Mouse (Mus musculus) cerebellum, adult 2 months (tissue): ENCODE data around the gene Nyap1. TPM values are rescaled to one million over a fixed set of nuclear protein-coding genes. Genes with fewer than 3 reads are reported as not detected.
"Not testable (repeated sequence)": the region's sequence is repeated elsewhere in the genome, so short reads cannot be mapped to it uniquely, and the experiment has no call there.

ENCODE experiments used
- DNase-seq, 2 experiments: peaks; one replicate each; pipeline ENCODE4 v3.0.0; 2021
- H3K27ac ChIP-seq: fragments of 200-500 bp; 2 replicates; pipeline ENCODE4 v1.5.1; 2012; ENCODE audit warnings: low read length, control low read depth, inconsistent platforms; ENCODE audit not compliant: insufficient read depth
- H3K27me3 ChIP-seq: fragments of 200-500 bp; 2 replicates; pipeline ENCODE4 v1.6.1; 2012; ENCODE audit warnings: inconsistent platforms, mild to moderate bottlenecking, low read length, moderate library complexity; ENCODE audit not compliant: control insufficient read depth, insufficient read depth
- H3K4me1 ChIP-seq: fragments of 200-500 bp; 2 replicates; pipeline ENCODE4 v1.6.1; 2011; ENCODE audit warnings: low read length; ENCODE audit not compliant: control insufficient read depth, insufficient read depth
- H3K4me3 ChIP-seq: fragments of 200-500 bp; replicated peaks from 2 replicates; pipeline ENCODE3; 2011; ENCODE audit warnings: mild to moderate bottlenecking, low read depth, low read length, control low read depth; ENCODE audit not compliant: insufficient read depth
- CTCF ChIP-seq: fragments of 200-500 bp; IDR thresholded peaks from 2 replicates; pipeline ENCODE4 v1.5.1; 2011; ENCODE audit warnings: low read depth, mild to moderate bottlenecking, control low read depth, low read length, moderate library complexity, borderline replicate concordance; ENCODE audit not compliant: insufficient read depth
- POLR2A ChIP-seq: fragments of 200-500 bp; IDR thresholded peaks from 2 replicates; pipeline ENCODE4 v1.6.1; 2011; ENCODE audit warnings: low read length, control low read depth, borderline replicate concordance; ENCODE audit not compliant: insufficient read depth
- WGBS: fragments of 180-500 bp; shearing (Covaris S2); methylation state at CpG from one replicate; pipeline ENCODE4 v1.1.7; 2018; 5-methylcytosine and 5-hydroxymethylcytosine counted together
- polyA plus RNA-seq: library from polyadenylated mRNA; depleted of rRNA; stranded (reverse); fragments of >200 nt; gene quantifications from 2 replicates; pipeline ENCODE4 v1.2.3, GENCODE M21; 2012

Nyap1 gene
- polyA plus RNA-seq, 1 experiment: 60.7 TPM

- Histone ChIP-seq H3K27ac (no peak overlapping the region), H3K27me3 (no peaks in the 10 kb centered on the region), H3K4me3 (no peak overlapping the region), H3K4me1 (peaks cover 18% of the 10 kb centered on the region)
- TF ChIP-seq CTCF (no peak), POLR2A (no peak)
- DNase-seq: no peak
- 67% methylated on average over 6 of the region's 6 CpGs for WGBS
Measured at GRCm38 (mm10) chr5:137737400-137737940, 3.9 kb downstream of the Nyap1 start.

DNA sequence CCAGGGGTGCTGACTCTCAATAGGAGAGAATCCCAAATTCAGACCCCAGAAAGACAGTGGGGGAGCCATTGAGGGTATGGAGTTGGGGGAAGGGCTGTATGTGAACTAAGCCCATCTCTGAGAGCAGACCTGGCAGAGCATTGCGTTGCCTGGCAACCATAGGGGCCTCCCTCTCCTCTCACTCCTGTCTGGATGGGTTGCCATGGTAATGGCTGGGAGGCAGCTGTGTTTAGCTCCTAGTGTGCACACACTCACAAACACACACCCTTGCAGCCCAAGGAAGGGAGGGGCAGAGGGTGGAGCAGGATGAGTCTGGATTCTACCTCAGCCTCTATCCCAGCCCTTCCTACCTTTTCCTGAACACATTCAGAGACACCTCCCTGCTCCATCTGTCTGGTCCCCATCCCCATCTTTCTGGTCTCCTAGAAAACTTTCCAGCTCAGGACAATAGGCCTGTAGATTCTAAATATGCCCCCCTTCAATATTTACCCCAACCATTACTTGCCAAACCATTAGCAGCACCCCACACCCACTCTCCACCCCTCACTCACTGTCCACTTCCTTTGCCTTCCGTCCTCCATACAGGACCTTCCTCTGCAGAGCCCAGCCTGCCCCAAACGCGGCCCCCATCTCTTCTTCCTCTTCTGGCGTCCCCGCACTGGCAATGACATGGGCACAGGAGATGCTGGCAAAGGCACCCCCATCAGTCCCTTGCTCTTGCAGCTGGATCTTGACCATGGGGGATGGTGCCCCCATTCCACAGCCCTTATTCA lies 6.9 kb downstream of the Nyap1 start:
- no peak overlapping the region for H3K4me3 ChIP-seq
- DNase-seq: no peak
- no peak for TF ChIP-seq POLR2A
- no peaks in the 10 kb centered on the region for H3K27me3 ChIP-seq
- peaks cover 18% of the 10 kb centered on the region for H3K4me1 ChIP-seq
- 28% methylated on average over 6 of the region's 6 CpGs for WGBS
- no peak overlapping the region for H3K27ac ChIP-seq

DNA sequence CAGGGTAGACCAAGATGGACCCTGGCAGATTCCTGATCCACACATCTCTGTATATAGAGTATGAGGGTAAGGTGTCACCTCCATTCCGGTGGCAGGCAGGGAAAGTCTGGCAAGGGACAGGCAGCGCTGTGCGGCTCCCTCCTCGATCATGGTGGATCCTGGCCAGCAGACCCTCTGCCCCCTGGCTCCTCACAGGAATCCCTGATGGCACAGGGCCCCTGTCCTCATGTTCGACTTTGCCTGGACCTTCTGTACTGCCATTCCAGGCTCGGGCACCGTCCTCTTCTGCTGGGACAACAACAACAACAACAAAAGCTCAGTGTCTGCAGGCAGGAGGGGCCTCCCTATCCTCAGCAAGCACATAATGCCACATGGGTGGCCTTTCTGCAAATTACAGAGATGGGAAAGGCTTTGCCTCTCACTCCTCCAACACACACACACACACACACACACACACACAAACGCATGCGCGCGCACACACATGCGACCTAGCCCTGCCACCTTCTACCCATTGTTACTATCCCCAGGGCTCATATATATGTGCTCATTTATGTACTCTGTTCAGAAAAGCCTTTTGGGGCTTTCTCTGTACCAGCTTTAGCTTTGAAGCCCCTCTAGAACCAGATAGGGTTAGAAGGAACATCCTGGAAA lies 7.6 kb downstream of the Nyap1 start:
- Histone ChIP-seq H3K27me3 (no peaks in the 10 kb centered on the region), H3K4me1 (peaks cover 14% of the 10 kb centered on the region), H3K4me3 (no peak overlapping the region), H3K27ac (no peak overlapping the region)
- TF ChIP-seq CTCF: no peak
- no peak for TF ChIP-seq POLR2A
- DNase-seq: no peak
- WGBS: 44% methylated on average over 12 of the region's 12 CpGs

GRCm38 (mm10) chr5:137726767-137727166 lies 14.6 kb downstream of the Nyap1 start:
- 66% methylated on average over 6 of the region's 6 CpGs for WGBS
- Histone ChIP-seq H3K27ac (no peak overlapping the region), H3K27me3 (no peaks in the 10 kb centered on the region; the same call in 1 of the 2 replicates), H3K4me3 (no peak overlapping the region), H3K4me1 (no peaks in the 10 kb centered on the region)
- DNase-seq: no peak
- TF ChIP-seq CTCF: no peak
- no peak for TF ChIP-seq POLR2A

DNA sequence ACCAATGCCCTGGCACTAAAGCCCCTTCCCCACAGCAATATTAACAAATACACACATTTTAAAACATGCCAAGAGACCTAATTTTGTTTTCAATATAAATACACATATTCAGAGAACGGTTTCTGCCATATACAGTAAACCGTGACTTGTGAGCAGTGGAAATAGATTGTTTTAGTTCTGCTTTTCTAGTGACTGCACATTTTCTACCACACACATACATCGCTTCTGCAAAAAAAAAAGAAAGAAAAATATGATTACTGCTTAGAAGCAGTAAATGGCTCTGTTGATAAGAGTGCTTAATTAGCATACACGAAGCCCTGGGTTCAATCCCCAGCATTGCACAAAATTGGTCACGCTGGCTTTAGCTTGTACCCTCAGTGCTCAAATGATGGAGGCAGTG lies 17.6 kb downstream of the Nyap1 start:
- H3K27ac ChIP-seq: no peak overlapping the region
- 87% methylated on average over 5 of the region's 5 CpGs for WGBS
- TF ChIP-seq CTCF (no peak), POLR2A (no peak)
- DNase-seq: no peak
- H3K27me3 ChIP-seq: no peaks in the 10 kb centered on the region; the same call in 1 of the 2 replicates
- no peak overlapping the region for H3K4me3 ChIP-seq
- H3K4me1 ChIP-seq: no peaks in the 10 kb centered on the region

- WGBS: 18% methylated on average over 11 of the region's 16 CpGs
- not testable (repeated sequence) for H3K4me3 ChIP-seq, H3K27ac ChIP-seq, DNase-seq, H3K4me1 ChIP-seq, H3K27me3 ChIP-seq
Measured at GRCm38 (mm10) chr5:137720558-137721164, 20.7 kb downstream of the Nyap1 start.

DNA sequence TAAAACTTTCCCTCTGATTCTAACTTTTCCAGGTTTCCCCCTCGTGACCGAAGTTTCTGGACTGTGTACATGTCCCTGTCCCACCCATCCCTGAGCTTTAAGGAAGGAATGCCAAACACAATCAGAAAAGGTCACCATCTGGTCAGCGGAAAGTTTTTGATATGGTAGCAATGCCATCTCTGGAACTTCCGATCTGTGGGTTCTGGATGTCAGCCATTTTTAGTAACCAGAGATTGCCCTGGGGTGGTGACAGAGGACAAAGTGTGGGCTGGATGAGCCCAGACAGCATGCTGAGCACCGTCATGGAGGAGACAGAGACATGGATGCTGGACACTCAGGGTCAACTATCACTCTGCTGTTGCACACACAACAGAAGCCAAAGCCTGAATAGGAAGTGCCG lies 22.3 kb downstream of the Nyap1 start:
- TF ChIP-seq CTCF: no peak
- TF ChIP-seq POLR2A: no peak
- Histone ChIP-seq H3K27me3 (no peaks in the 10 kb centered on the region; the same call in 1 of the 2 replicates), H3K4me1 (no peaks in the 10 kb centered on the region), H3K4me3 (no peak overlapping the region), H3K27ac (no peak overlapping the region)
- WGBS: 70% methylated on average over 6 of the region's 6 CpGs
- no peak for DNase-seq
